Mouse (Mus musculus) megakaryocyte, embryonic 14.5 days (primary cell): Measurements from ENCODE around the gene Fam124b.

Source experiments
- FLI1 ChIP-seq: IDR thresholded peaks from 2 replicates; pipeline ENCODE4 v1.6.1; 2012; ENCODE audit warnings: low read length, inconsistent platforms, mixed read lengths
- GATA1 ChIP-seq: IDR thresholded peaks from 3 replicates; pipeline ENCODE4 v1.6.1; 2012; ENCODE audit warnings: mixed read lengths, low read length, inconsistent platforms, borderline replicate concordance

- TF ChIP-seq GATA1 (no peak), FLI1 (no peak)
Measured at GRCm38 (mm10) chr1:80192837-80193236, 25.4 kb downstream of the Fam124b start.
